Mouse (Mus musculus) hindlimb bud, embryonic 11.5 days (tissue): ENCODE results near the gene Klhl31.

Experiments used
- DNase-seq: peaks from one replicate; pipeline ENCODE4 v3.0.0-alpha.2; 2012; ENCODE audit warnings: low read depth, low spot score; ENCODE audit errors: extremely low spot score

The Klhl31 gene

GRCm38 (mm10) chr9:77695586-77695985 lies 59.3 kb downstream of the Klhl31 start:
- no peak for DNase-seq

GRCm38 (mm10) chr9:77703476-77703875 lies 67.2 kb downstream of the Klhl31 start:
- DNase-seq: no peak

DNA sequence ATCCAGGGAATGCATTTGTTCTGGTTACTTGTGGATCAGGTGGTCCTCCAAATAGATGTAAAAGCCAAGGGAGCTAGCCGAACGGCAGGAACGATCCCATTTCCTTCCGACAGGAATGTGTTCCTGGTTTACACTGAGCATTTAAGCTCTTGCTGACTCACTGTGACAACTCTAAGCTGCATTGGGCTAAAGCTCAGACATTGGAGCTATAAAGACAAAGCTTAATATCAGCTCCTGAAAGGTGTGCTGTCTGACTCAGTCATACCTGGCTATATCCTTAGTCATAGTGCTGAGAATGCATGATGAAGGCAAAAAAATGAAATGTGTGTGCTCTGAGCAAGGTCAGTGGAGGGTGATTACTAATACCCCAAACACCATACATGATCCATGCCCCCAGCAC lies 67.8 kb downstream of the Klhl31 start:
- DNase-seq: no peak

- no peak for DNase-seq
These were observed 70.2 kb downstream of the Klhl31 start for GRCm38 (mm10) chr9:77706515-77706914.

DNA sequence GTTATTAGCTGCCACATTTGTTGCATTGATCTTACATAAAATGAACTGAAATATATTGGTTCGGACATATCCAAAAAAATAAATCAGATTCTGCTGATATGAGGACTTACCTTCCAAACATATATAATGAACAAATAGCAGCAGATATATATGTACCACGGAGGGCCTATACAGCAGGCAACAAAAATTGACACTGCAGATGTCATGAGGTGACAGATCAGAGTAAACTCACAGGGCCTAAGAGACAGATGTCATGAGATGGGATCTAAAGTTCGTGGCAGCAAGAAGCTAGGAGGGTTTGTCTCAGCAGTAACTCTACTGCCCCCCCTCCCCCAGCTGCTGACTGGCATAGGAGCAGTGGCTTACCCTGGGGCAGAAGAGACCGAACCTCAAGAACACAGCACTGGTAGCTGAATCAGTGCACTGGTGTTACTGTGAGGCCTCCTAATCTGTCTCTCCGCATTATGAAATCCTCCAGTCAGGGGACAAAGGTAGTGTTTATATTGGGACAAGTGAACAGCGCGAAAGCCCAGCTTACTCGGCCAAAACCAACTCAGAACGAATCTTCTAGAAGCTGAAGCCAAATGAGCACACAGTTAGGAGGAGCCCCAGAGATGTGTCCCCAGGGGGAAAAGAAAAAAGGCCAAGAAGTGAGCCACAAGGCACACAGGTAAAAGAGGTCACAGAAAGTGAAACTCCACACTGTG lies 71.3 kb downstream of the Klhl31 start:
- DNase-seq: no peak

GRCm38 (mm10) chr9:77708950-77709349 lies 72.7 kb downstream of the Klhl31 start:
- DNase-seq: no peak
